Mouse (Mus musculus) mouse embryonic stem cell (cell line): ENCODE results near the gene Mybpc1.
"Not testable (repeated sequence)": the region's sequence is repeated elsewhere in the genome, so short reads cannot be mapped to it uniquely, and the experiment has no call there.

Source experiments
- in situ Hi-C, 2 experiments: fragments of 300-500 bp; cut with MboI; formaldehyde crosslinking; loops; 1 replicate in 1 of 2; 3 replicates in 1 of 2; pipeline ENCODE4 v1.14.3; 2019 to 2020; ENCODE audit warnings: low sequenced_read_pairs in 2 of 2, low pct_unique_long_range_greater_than_20kb in 1 of 2, mixed read lengths in 1 of 2; ENCODE audit not compliant: unreplicated experiment in 1 of 2

Gene Mybpc1

GRCm38 (mm10) chr10:88502919-88503318 is 102.0 kb downstream of the Mybpc1 start:
- in situ Hi-C loops: no loop called here

GRCm38 (mm10) chr10:88501886-88502765 is 102.8 kb downstream of the Mybpc1 start:
- in situ Hi-C loops: no loop called here

- in situ Hi-C loops: no loop called here
Observed at GRCm38 (mm10) chr10:88501370-88501769, 103.6 kb downstream of the Mybpc1 start.

DNA sequence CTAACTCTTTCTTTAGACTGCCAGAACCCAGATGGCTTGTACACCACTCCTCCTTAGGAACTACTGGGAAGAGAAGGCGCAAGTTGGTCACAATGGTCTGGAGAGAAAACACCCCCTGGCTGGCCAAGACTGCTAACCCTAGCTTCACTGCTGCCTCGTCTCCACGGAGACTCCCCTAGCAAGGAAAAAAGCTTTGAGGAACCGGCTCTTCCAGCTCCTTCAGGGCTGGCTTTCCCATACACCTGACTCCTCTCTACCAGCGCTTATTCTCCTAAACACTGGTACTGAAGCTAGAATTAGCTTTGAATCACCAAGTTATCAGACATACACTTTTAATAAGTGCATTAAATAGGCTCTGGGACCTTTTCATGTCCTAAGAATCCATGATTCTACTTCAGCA is 105.0 kb downstream of the Mybpc1 start:
- in situ Hi-C loops: no loop called here

DNA sequence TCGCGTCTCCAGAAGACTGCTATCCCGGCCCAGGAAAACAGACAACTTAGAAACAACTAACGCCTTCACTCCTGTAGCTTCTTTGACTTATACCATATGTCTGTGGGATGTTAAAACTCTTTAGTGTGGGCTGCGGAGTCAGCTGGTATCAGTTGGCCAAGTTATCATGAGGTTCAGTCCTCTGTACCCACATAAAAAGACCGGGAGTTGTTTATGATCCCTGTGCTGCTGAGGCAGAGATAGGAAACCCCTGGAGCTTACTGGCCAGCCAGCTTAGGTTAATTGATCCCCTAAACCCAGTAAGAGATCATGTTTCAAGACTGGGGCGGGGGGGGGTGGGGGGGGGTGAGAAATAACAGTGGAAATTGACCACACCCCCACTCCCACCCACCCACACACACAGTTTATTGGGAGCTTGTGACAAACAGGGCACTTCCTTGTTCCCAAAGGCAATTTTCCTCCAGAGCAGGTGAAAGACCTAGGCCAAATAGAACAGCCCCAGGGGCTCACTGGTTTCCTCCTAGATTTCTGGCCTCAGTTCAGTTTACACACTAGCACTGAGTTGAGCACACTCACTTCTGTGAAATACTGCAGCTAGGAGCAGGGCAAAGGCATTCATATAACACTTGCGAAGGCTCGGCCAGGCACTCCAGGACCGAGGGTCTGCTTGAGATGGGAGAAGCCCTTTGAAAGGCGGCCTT is 107.9 kb downstream of the Mybpc1 start:
- in situ Hi-C loops: no loop called here

DNA sequence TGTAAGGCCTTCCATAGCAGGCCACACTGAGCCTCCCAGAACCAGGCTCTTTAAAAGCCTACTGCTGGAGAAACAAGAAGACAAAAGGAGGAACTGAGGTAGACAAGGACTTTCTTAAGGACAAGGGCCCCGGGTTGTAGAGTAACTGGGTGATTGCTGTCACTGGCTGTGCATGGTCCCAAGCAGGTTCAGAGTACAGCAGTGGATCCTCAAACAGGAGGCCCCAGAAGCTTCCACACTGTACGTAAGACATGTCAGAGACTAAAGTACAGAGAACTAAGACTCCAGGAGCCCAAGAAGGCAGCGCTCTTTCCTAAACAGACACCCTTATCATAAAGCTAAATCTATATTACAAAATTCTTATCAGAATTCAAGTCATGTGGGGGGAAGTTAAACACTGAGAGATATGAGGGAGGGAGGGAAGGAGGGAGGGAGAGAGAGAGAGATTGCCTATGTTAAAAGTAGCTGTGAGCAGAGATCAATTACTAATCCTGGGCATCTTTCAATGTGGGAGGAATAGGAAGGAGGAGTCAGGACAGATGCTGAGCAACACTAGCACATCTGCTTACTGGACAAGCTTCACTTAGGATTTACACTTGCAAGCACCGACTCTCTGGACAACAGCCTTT is 109.9 kb downstream of the Mybpc1 start:
- in situ Hi-C loops: no loop called here

DNA sequence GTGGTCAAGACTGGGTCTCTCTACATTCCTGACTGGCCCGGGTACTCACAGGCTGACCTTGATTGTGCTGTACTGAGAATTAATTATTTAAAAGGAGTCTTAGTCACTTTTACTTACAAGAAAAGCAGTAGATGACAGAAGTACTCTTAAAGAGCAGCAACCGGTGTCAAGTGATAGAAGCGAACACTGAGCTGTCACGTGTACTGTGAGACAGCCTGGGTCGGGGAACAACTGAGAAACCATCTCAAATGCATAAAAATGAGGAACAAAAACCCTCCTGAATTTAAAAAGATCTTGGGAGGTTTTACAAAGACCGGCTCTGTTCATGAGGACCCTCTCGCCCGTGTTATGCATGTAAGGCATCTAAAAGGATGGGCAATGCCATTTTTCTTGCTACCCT is 112.3 kb downstream of the Mybpc1 start:
- in situ Hi-C loops: no loop called here

- in situ Hi-C loops: no loop called here
Observed at GRCm38 (mm10) chr10:88491632-88492031, 113.3 kb downstream of the Mybpc1 start.

GRCm38 (mm10) chr10:88488629-88489028 is 116.3 kb downstream of the Mybpc1 start:
- in situ Hi-C loops: no loop called here

DNA sequence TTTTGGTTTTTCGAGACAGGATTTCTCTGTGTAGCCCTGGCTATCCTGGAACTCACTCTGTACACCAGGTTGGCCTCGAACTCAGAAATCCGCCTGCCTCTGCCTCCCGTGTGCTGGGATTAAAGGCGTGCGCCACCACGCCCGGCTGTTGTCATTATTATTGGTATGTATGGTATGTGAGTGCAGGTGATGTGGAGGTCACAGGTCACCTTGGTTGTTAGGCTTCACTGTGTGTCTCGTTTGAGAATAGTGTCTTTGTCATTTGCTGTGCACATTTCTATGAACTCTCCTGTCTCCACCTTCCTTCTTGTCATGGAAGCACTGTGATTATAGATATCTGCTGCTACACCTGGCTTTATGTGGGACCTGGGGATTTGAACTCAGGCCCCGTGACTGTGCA is 122.1 kb downstream of the Mybpc1 start:
- in situ Hi-C loops: not testable (repeated sequence)
